Mouse (Mus musculus): ENCODE measurements around the gene Gng12.

Gng12 gene

GRCm38 (mm10) chr6:67057991-67058696 is 161.9 kb downstream of the Gng12 start:
- DNase-seq, result no peak

GRCm38 (mm10) chr6:67060057-67060456 is 163.9 kb downstream of the Gng12 start:
- DNase-seq, result no peak

- peak; percentile 43 for DNase-seq
These were observed 173.1 kb downstream of the Gng12 start for GRCm38 (mm10) chr6:67069219-67069762.

- DNase-seq, result peak; percentile 40
These were observed 173.7 kb downstream of the Gng12 start for GRCm38 (mm10) chr6:67069800-67070315.

All from lung, postnatal 14 days (tissue).